Mouse (Mus musculus): ENCODE data around the gene Golph3. TPM values are rescaled to one million over a fixed set of nuclear protein-coding genes. Genes with fewer than 3 reads are reported as not detected.

Gene Golph3
- polyA plus RNA-seq, 1 experiment from 2014 or later, result 61.6 TPM

DNA sequence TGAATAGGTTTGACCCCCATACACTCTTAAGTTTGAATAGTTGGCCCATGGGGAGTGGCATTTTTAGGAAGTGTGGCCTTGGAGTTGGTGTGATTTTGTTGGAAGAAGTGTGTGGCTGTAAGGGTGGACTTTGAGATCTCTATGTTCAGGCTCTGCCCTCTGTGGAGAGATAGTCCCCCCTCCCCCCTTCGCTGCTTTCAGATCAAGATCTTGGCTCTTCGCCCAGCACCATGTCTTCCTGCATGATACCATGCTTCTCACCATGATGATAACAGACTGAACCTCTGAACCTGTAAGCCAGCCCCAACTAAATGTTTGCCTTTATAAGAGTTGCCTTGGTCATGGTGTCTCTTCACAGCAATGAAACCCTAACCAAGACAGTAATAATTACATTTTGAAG, 29.5 kb upstream of the Golph3 start:
- H3K4me2 ChIP-seq (ENCODE audit: low read length), result no peak overlapping the region
- no peaks in the 10 kb centered on the region for H3K27me3 ChIP-seq (ENCODE audit: control insufficient read depth, insufficient read depth, low read depth, low read length)
- H3K4me1 ChIP-seq (ENCODE audit: control insufficient read depth, insufficient read depth, low read length), result no peaks in the 10 kb centered on the region
- no peak overlapping the region for H3K27ac ChIP-seq (ENCODE audit: low read length)
- WGBS, result 90% methylated on average over 2 of the region's 2 CpGs
- no peak for ATAC-seq
- no peak overlapping the region for H3K9ac ChIP-seq (ENCODE audit: low read depth, low read length)
- no peak overlapping the region for H3K4me3 ChIP-seq (ENCODE audit: low read depth, low read length)
- H3K36me3 ChIP-seq (ENCODE audit: control insufficient read depth, insufficient read depth, low read length), result no peaks in the 10 kb centered on the region
- no peaks in the 10 kb centered on the region for H3K9me3 ChIP-seq (replicated peaks; ENCODE audit: control insufficient read depth, low read length, poor library complexity, severe bottlenecking)

DNA sequence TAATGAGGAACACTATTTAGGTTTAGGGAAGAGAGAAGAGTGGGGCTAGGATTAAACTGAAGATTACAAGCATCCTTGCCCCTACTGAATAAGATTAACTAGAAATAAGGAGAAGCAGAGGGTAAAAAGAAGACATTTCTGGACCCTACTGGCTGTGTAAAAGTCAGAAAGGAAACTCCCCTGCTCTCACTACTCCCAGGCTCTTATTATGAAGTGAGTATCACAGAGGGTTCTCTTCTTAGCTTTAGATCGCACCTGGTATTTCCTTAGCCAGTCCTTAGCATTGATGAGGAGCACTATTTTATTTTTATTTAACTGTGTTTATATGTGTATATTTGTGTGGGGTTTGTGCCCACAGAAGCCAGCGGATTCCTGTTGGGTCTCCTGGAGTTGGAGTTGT, 25.0 kb upstream of the Golph3 start:
- Histone ChIP-seq H3K4me3 (ENCODE audit: low read depth, low read length) (no peak overlapping the region), H3K27me3 (ENCODE audit: control insufficient read depth, insufficient read depth, low read depth, low read length) (no peaks in the 10 kb centered on the region), H3K9ac (ENCODE audit: low read depth, low read length) (no peak overlapping the region), H3K36me3 (ENCODE audit: control insufficient read depth, insufficient read depth, low read length) (no peaks in the 10 kb centered on the region), H3K9me3 (replicated peaks; ENCODE audit: control insufficient read depth, low read length, poor library complexity, severe bottlenecking) (no peaks in the 10 kb centered on the region), H3K27ac (ENCODE audit: low read length) (no peak overlapping the region), H3K4me1 (ENCODE audit: control insufficient read depth, insufficient read depth, low read length) (no peaks in the 10 kb centered on the region), H3K4me2 (ENCODE audit: low read length) (no peak overlapping the region)
- WGBS, result 56% methylated on average over 2 of the region's 2 CpGs
- no peak for ATAC-seq

DNA sequence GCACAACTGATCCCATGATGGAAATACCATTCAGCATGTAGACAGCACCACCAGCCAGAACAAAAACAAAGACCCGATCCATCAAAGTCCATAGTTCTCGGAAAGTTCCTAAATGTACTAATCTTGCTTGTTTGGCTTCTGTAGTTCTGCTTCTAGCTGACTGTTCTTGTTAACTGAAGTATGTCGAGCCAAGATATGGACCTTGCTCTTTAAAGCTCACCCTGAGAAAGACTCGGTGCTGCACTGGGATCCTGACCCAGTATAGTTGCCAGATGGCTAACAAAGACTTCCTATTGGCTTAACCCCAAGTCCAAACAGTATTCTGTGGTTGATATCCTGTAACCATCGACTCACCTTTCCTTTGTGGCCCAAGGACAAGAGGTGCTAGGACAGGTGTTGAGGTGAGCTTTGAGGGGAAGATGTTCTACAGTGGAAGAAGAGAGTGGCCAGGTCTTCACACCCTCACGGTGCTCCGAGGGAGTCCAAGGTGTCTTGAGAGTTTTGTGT, 23.0 kb upstream of the Golph3 start:
- 93% methylated on average over 7 of the region's 7 CpGs for WGBS
- H3K4me1 ChIP-seq (ENCODE audit: control insufficient read depth, insufficient read depth, low read length), result no peaks in the 10 kb centered on the region
- ATAC-seq, result no peak
- no peaks in the 10 kb centered on the region for H3K36me3 ChIP-seq (ENCODE audit: control insufficient read depth, insufficient read depth, low read length)
- H3K4me2 ChIP-seq (ENCODE audit: low read length), result no peak overlapping the region
- no peak overlapping the region for H3K27ac ChIP-seq (ENCODE audit: low read length)
- no peaks in the 10 kb centered on the region for H3K9me3 ChIP-seq (replicated peaks; ENCODE audit: control insufficient read depth, low read length, poor library complexity, severe bottlenecking)
- H3K9ac ChIP-seq (ENCODE audit: low read depth, low read length), result no peak overlapping the region
- no peaks in the 10 kb centered on the region for H3K27me3 ChIP-seq (ENCODE audit: control insufficient read depth, insufficient read depth, low read depth, low read length)
- H3K4me3 ChIP-seq (ENCODE audit: low read depth, low read length), result no peak overlapping the region

DNA sequence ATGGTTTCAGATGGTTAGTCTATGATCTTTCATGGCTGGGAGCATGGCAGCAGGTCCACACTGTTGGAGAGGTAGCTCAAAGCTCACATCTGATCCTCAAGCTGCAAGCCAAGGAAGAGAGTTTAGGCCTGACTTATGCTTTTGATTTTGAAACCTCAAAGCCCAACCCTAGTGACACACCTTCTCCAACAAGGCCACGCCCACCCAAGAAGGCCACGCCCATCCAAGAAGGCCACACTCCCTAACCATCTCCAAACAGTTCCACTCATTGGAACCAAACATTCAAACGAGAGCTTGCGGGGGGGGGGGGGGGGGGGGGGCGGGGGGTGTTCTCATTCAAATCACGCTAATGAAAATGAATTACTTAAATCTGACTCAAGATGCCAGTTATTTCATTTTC, 19.5 kb upstream of the Golph3 start:
- 78% methylated on average over 4 of the region's 6 CpGs for WGBS
- ATAC-seq, result no peak

DNA sequence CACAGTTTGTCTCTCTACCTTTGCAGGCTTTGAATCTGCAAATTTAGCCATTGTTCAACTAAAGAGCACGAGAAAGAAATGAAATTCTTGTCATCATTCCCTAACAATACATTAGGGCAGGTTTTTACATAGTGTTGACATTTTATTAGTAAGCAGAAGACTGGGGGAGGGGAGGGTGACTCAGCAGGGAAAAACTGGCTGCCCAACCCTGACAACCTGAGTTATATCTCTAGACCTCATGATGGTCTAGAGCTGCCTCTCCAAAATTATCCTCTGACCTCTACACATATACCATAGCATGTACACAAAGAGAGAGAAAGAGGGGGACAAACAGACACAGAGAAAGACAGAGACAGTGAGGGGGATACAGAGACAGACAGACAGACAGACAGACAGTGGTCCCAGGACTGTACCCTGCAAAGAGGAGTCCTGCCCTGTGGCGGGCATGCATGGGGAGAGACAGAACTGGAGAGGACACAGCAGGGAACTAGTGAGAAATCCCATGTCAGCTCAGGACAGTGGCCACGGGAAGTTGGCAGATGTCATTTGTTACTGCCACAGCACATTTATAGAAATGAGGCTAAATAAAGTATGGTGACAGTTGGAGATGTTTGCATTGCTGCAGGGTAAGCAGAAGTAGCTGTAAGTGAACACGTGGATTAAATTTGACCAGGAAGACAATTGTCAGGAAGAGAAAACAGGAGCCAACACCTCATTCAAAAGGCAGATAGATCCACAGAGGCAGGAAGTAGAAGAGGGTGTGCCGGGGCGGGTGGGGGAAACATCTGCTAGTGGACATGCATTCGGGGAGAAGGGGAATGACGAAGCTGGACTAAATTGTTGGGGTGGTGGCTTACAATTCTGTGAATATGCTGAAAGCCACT, 14.8 kb upstream of the Golph3 start:
- Histone ChIP-seq H3K27me3 (ENCODE audit: control insufficient read depth, insufficient read depth, low read depth, low read length) (no peaks in the 10 kb centered on the region), H3K9me3 (replicated peaks; ENCODE audit: control insufficient read depth, low read length, poor library complexity, severe bottlenecking) (no peaks in the 10 kb centered on the region), H3K27ac (ENCODE audit: low read length) (no peak overlapping the region), H3K36me3 (ENCODE audit: control insufficient read depth, insufficient read depth, low read length) (no peaks in the 10 kb centered on the region), H3K4me1 (ENCODE audit: control insufficient read depth, insufficient read depth, low read length) (no peaks in the 10 kb centered on the region), H3K4me3 (ENCODE audit: low read depth, low read length) (no peak overlapping the region), H3K9ac (ENCODE audit: low read depth, low read length) (no peak overlapping the region), H3K4me2 (ENCODE audit: low read length) (no peak overlapping the region)
- no peak for ATAC-seq
- WGBS, result 75% methylated on average over 8 of the region's 8 CpGs

More for the DNA sequence above, 19.5 kb upstream of the Golph3 start:
- Histone ChIP-seq H3K36me3 (ENCODE audit: control insufficient read depth, insufficient read depth, low read length) (no peaks in the 10 kb centered on the region), H3K4me2 (ENCODE audit: low read length) (no peak overlapping the region), H3K27me3 (ENCODE audit: control insufficient read depth, insufficient read depth, low read depth, low read length) (no peaks in the 10 kb centered on the region), H3K4me3 (ENCODE audit: low read depth, low read length) (no peak overlapping the region), H3K4me1 (ENCODE audit: control insufficient read depth, insufficient read depth, low read length) (no peaks in the 10 kb centered on the region), H3K27ac (ENCODE audit: low read length) (no peak overlapping the region), H3K9ac (ENCODE audit: low read depth, low read length) (no peak overlapping the region), H3K9me3 (replicated peaks; ENCODE audit: control insufficient read depth, low read length, poor library complexity, severe bottlenecking) (no peaks in the 10 kb centered on the region)

DNA sequence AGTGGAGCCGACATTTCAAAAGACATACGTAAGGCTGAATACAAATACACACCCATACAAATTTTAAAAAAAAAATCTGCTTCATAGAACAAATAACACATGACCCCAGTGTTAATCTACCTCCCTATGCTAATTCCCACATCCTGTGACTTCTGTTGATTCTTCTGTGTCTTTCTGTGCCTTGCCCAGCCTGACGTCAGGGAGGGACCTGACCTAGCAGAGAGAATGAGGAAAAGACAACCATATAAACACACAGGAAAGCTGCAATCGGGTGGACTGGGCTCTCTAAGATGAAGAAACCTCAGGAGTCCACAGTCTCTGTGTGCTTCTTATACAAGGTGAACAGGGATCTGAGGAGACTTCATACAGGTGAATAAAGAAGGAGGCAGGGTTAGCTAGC, 14.1 kb upstream of the Golph3 start:
- Histone ChIP-seq H3K4me1 (ENCODE audit: control insufficient read depth, insufficient read depth, low read length) (no peaks in the 10 kb centered on the region), H3K4me2 (ENCODE audit: low read length) (no peak overlapping the region), H3K4me3 (ENCODE audit: low read depth, low read length) (no peak overlapping the region), H3K9ac (ENCODE audit: low read depth, low read length) (no peak overlapping the region), H3K9me3 (replicated peaks; ENCODE audit: control insufficient read depth, low read length, poor library complexity, severe bottlenecking) (no peaks in the 10 kb centered on the region), H3K27ac (ENCODE audit: low read length) (no peak overlapping the region), H3K36me3 (ENCODE audit: control insufficient read depth, insufficient read depth, low read length) (no peaks in the 10 kb centered on the region), H3K27me3 (ENCODE audit: control insufficient read depth, insufficient read depth, low read depth, low read length) (no peaks in the 10 kb centered on the region)
- WGBS, result 68% methylated on average over 4 of the region's 4 CpGs
- no peak for ATAC-seq

DNA sequence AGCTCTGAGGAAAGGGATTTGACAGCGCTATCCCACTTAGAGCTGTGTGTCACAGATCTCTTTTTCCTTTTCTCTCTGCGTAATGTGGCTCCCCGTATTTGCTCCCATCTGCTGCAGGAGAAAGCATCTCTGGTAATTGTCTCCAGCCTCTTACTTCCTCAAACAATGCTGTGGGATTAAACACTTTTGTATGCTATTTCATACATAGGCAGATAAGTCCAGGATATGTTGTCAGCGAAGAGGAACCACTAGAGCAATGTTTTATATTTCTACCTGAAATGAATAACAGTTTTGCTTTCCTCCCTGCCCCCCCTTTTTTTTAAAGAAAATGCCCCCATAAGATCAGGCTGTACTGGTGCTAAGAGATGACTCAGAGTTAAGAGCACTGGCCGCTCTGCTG, 12.7 kb upstream of the Golph3 start:
- no peaks in the 10 kb centered on the region for H3K4me1 ChIP-seq (ENCODE audit: control insufficient read depth, insufficient read depth, low read length)
- no peak overlapping the region for H3K4me3 ChIP-seq (ENCODE audit: low read depth, low read length)
- ATAC-seq, result no peak
- no peaks in the 10 kb centered on the region for H3K27me3 ChIP-seq (ENCODE audit: control insufficient read depth, insufficient read depth, low read depth, low read length)
- H3K9ac ChIP-seq (ENCODE audit: low read depth, low read length), result no peak overlapping the region
- no peaks in the 10 kb centered on the region for H3K9me3 ChIP-seq (replicated peaks; ENCODE audit: control insufficient read depth, low read length, poor library complexity, severe bottlenecking)
- H3K4me2 ChIP-seq (ENCODE audit: low read length), result no peak overlapping the region
- no peaks in the 10 kb centered on the region for H3K36me3 ChIP-seq (ENCODE audit: control insufficient read depth, insufficient read depth, low read length)
- WGBS, result 75% methylated on average over 5 of the region's 5 CpGs
- no peak overlapping the region for H3K27ac ChIP-seq (ENCODE audit: low read length)

DNA sequence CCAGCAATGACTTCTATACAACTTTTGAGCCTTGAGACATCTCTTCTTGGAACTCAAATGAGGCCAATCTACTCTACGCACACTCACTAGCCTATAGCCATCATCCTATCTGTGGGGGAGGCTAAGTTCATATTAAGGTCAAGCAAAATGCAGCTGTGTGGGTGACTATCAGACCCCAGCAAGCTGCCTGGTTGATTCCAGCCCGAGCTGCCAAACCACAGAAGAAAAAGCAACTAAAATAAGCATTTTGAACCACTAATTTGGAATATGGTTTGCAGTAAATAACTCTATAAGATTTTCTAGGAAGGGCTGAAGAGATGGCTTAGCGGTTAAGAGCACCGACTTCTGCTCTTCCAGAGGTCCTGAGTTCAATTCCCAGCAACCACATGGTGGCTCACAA, 10.6 kb upstream of the Golph3 start:
- no peak overlapping the region for H3K4me2 ChIP-seq (ENCODE audit: low read length)
- H3K9ac ChIP-seq (ENCODE audit: low read depth, low read length), result no peak overlapping the region
- no peaks in the 10 kb centered on the region for H3K27me3 ChIP-seq (ENCODE audit: control insufficient read depth, insufficient read depth, low read depth, low read length)
- 95% methylated on average over 4 of the region's 4 CpGs for WGBS
- no peaks in the 10 kb centered on the region for H3K9me3 ChIP-seq (replicated peaks; ENCODE audit: control insufficient read depth, low read length, poor library complexity, severe bottlenecking)
- no peak for ATAC-seq
- H3K4me1 ChIP-seq (ENCODE audit: control insufficient read depth, insufficient read depth, low read length), result no peaks in the 10 kb centered on the region
- H3K36me3 ChIP-seq (ENCODE audit: control insufficient read depth, insufficient read depth, low read length), result no peaks in the 10 kb centered on the region
- no peak overlapping the region for H3K4me3 ChIP-seq (ENCODE audit: low read depth, low read length)
- no peak overlapping the region for H3K27ac ChIP-seq (ENCODE audit: low read length)

DNA sequence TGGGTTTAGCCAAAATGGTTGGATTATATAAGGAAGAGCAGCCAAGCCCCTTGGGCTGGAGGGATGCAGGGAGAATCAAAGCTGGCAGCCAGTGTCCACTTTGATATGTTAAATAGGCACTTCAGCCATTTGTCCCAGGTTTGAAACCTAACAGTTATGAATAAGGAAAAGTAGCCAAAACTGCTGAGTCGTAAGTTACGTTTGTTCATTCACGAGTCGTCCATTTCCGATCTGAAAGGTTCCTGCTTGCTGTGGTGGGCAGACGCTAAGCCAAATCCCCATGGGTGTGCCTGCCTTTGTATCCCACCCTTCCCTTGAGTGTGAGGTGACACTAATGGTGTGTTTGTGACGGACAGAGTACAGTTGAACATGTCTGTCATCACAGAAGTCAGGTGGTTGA, 9.8 kb upstream of the Golph3 start:
- no peaks in the 10 kb centered on the region for H3K9me3 ChIP-seq (replicated peaks; ENCODE audit: control insufficient read depth, low read length, poor library complexity, severe bottlenecking)
- no peak for ATAC-seq

More for the DNA sequence above, 9.8 kb upstream of the Golph3 start:
- no peak overlapping the region for H3K4me2 ChIP-seq (ENCODE audit: low read length)
- 89% methylated on average over 7 of the region's 7 CpGs for WGBS
- no peaks in the 10 kb centered on the region for H3K4me1 ChIP-seq (ENCODE audit: control insufficient read depth, insufficient read depth, low read length)
- no peaks in the 10 kb centered on the region for H3K27me3 ChIP-seq (ENCODE audit: control insufficient read depth, insufficient read depth, low read depth, low read length)
- H3K36me3 ChIP-seq (ENCODE audit: control insufficient read depth, insufficient read depth, low read length), result no peaks in the 10 kb centered on the region
- no peak overlapping the region for H3K9ac ChIP-seq (ENCODE audit: low read depth, low read length)
- no peak overlapping the region for H3K4me3 ChIP-seq (ENCODE audit: low read depth, low read length)
- H3K27ac ChIP-seq (ENCODE audit: low read length), result no peak overlapping the region

Data from midbrain, embryonic 16.5 days (tissue).